Mouse (Mus musculus) hindbrain, embryonic 16.5 days (tissue): ENCODE data around the gene Ylpm1. TPM values are rescaled to one million over a fixed set of nuclear protein-coding genes. Genes with fewer than 3 reads are reported as not detected.

Source experiments
- ATAC-seq: fragments of 200-750 bp; cut with Nextera tagmentation; 2 replicates; pipeline ENCODE4 v1.8.0; 2017; ENCODE audit warnings: moderate TSS enrichment, moderate library complexity
- H3K27ac ChIP-seq: fragments of 300-500 bp; sonication (generic); 2 replicates; pipeline ENCODE4 v1.5.1; 2014; ENCODE audit warnings: low read depth, mild to moderate bottlenecking, control low read depth, low read length, moderate library complexity
- H3K27me3 ChIP-seq: fragments of 300-500 bp; sonication (generic); replicated peaks from 2 replicates; pipeline ENCODE4 v1.6.1; 2014; ENCODE audit warnings: low read length; ENCODE audit not compliant: control insufficient read depth, insufficient read depth
- H3K36me3 ChIP-seq: fragments of 300-500 bp; sonication (generic); 2 replicates; pipeline ENCODE4 v1.6.1; 2014; ENCODE audit warnings: mild to moderate bottlenecking, low read length, moderate library complexity, mixed read lengths; ENCODE audit not compliant: control insufficient read depth, insufficient read depth
- H3K4me1 ChIP-seq: fragments of 300-500 bp; sonication (generic); 2 replicates; pipeline ENCODE4 v1.6.1; 2014; ENCODE audit warnings: low read depth, low read length; ENCODE audit not compliant: control insufficient read depth, insufficient read depth
- H3K4me2 ChIP-seq: fragments of 300-500 bp; sonication (generic); 2 replicates; pipeline ENCODE4 v1.6.1; 2014; ENCODE audit warnings: mild to moderate bottlenecking, low read length, control low read depth, moderate library complexity
- H3K4me3 ChIP-seq: fragments of 300-500 bp; sonication (generic); 2 replicates; pipeline ENCODE4 v1.5.1; 2014; ENCODE audit warnings: mild to moderate bottlenecking, low read length, control low read depth, moderate library complexity
- H3K9ac ChIP-seq: fragments of 300-500 bp; sonication (generic); 2 replicates; pipeline ENCODE4 v1.6.1; 2014; ENCODE audit warnings: low read depth, mild to moderate bottlenecking, control low read depth, low read length, moderate library complexity
- H3K9me3 ChIP-seq: fragments of 300-500 bp; sonication (generic); 2 replicates; pipeline ENCODE4 v1.6.1; 2014; ENCODE audit warnings: mild to moderate bottlenecking, low read length, moderate library complexity; ENCODE audit not compliant: control insufficient read depth
- WGBS: fragments of 180-500 bp; shearing (Covaris S2); extraction: QIAGEN DNeasy Blood & Tissue Kit; methylation state at CpG from one replicate; pipeline ENCODE4 v1.1.7; 2014; 5-methylcytosine and 5-hydroxymethylcytosine counted together
- polyA plus RNA-seq: library from polyadenylated mRNA; unstranded; fragments of >200 nt; fragmentation: Nextera tagmentation; extraction: Ambion mirVana; gene quantifications from 2 replicates; pipeline ENCODE4 v1.2.1, GENCODE M21; 2015

The Ylpm1 gene
- polyA plus RNA-seq, 1 experiment from 2014 or later = 28.7 TPM

DNA sequence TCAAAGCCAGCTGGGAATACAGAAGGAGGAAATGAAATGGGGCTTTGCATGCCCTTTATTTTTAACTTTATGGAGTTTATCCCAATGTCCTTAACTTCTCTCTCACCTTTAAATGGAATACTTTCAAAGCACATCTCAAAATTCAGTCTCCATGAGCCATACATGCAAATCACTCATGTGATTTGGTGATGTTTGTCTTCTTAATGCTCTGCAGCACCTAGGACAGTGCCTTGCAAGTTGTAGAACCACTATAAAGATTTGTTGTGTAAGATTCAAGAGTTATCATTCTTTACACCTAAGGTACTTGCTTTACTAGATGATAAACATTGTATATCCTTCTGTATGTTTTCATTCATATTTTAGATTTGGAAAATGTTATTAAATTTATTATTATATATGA, 2.9 kb downstream of the Ylpm1 start:
- Histone ChIP-seq H3K36me3 (peaks cover 2% of the 10 kb centered on the region; the same call in 1 of the 2 replicates), H3K27me3 (no peaks in the 10 kb centered on the region), H3K9ac (no peak overlapping the region), H3K4me3 (peak overlapping the region; percentile 88), H3K4me1 (peaks cover 19% of the 10 kb centered on the region), H3K4me2 (peak overlapping the region; percentile 92), H3K27ac (no peak overlapping the region), H3K9me3 (no peaks in the 10 kb centered on the region)
- ATAC-seq = no peak

- Histone ChIP-seq H3K4me2 (no peak overlapping the region), H3K4me1 (no peaks in the 10 kb centered on the region), H3K27ac (no peak overlapping the region), H3K9me3 (no peaks in the 10 kb centered on the region), H3K27me3 (no peaks in the 10 kb centered on the region), H3K4me3 (no peak overlapping the region), H3K36me3 (peaks cover 2% of the 10 kb centered on the region; the same call in 1 of the 2 replicates), H3K9ac (no peak overlapping the region)
- no peak for ATAC-seq
- WGBS = 86% methylated on average over 1 of the region's 1 CpGs
Observed at GRCm38 (mm10) chr12:85006206-85006605, 10.1 kb downstream of the Ylpm1 start.

- H3K27ac ChIP-seq = no peak overlapping the region
- no peak overlapping the region for H3K9ac ChIP-seq
- no peaks in the 10 kb centered on the region for H3K9me3 ChIP-seq
- H3K36me3 ChIP-seq = peaks cover 4% of the 10 kb centered on the region; the same call in 1 of the 2 replicates
- no peak for ATAC-seq
- H3K4me2 ChIP-seq = no peak overlapping the region
- no peaks in the 10 kb centered on the region for H3K4me1 ChIP-seq
- no peak overlapping the region for H3K4me3 ChIP-seq
- H3K27me3 ChIP-seq = no peaks in the 10 kb centered on the region
Observed at GRCm38 (mm10) chr12:85007021-85007420, 10.9 kb downstream of the Ylpm1 start.

- Histone ChIP-seq H3K4me1 (no peaks in the 10 kb centered on the region), H3K9ac (no peak overlapping the region), H3K27me3 (no peaks in the 10 kb centered on the region), H3K9me3 (no peaks in the 10 kb centered on the region), H3K27ac (no peak overlapping the region), H3K4me2 (no peak overlapping the region), H3K4me3 (no peak overlapping the region), H3K36me3 (peaks cover 14% of the 10 kb centered on the region)
- WGBS = 85% methylated on average over 1 of the region's 1 CpGs
- ATAC-seq = no peak
Observed at GRCm38 (mm10) chr12:85009776-85010175, 13.7 kb downstream of the Ylpm1 start.

- WGBS = 92% methylated on average over 2 of the region's 2 CpGs
Observed at GRCm38 (mm10) chr12:85010541-85010940, 14.4 kb downstream of the Ylpm1 start.

DNA sequence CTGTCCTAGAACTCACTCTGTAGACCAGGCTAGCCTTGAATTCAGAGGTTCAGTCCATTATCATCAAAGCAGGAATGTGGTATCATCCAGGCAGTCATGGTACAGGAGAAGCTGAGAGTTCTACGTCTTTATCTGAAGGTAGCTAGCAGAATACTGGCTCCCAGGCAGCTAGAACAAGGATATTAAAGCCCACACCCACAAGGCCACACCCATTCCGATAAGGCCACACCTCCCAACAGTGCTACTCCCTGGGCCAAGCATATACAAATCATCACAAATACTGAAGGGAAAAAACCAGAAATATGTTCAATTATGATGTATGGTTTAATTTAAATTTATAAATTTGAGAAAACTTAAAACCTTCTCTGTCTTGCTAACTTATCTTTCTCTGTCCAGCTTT, 16.1 kb downstream of the Ylpm1 start:
- no peak for ATAC-seq
- Histone ChIP-seq H3K4me1 (no peaks in the 10 kb centered on the region), H3K27ac (no peak overlapping the region), H3K27me3 (no peaks in the 10 kb centered on the region), H3K9ac (no peak overlapping the region), H3K4me2 (no peak overlapping the region), H3K4me3 (no peak overlapping the region), H3K36me3 (peaks cover 25% of the 10 kb centered on the region), H3K9me3 (no peaks in the 10 kb centered on the region)
- 91% methylated on average over 2 of the region's 2 CpGs for WGBS

More at GRCm38 (mm10) chr12:85010541-85010940, 14.4 kb downstream of the Ylpm1 start:
- H3K4me2 ChIP-seq = no peak overlapping the region
- H3K9me3 ChIP-seq = no peaks in the 10 kb centered on the region
- no peak overlapping the region for H3K9ac ChIP-seq
- H3K27ac ChIP-seq = no peak overlapping the region
- no peaks in the 10 kb centered on the region for H3K4me1 ChIP-seq
- no peak for ATAC-seq
- H3K4me3 ChIP-seq = no peak overlapping the region
- no peaks in the 10 kb centered on the region for H3K27me3 ChIP-seq
- H3K36me3 ChIP-seq = peaks cover 20% of the 10 kb centered on the region

DNA sequence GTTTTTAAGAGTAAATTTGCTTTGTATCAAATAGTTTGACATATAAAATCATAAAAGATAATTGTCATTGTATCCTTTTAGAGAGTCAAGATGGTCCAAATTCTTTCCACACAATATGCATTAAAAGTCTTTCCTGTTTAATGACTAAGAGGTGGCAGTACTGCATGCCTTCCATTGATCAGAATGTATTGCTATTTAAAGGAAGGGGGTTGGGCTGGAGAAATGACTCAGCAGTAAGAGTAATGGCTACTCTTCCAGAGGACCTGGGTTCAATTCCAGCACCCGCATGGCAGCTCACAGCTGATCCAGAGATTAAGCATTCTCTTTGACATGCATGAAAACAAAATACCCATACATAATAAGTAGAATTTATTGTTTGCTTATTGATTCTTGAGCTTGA, 25.9 kb downstream of the Ylpm1 start:
- no peaks in the 10 kb centered on the region for H3K9me3 ChIP-seq
- no peak overlapping the region for H3K4me3 ChIP-seq
- H3K9ac ChIP-seq = no peak overlapping the region
- H3K4me2 ChIP-seq = no peak overlapping the region
- no peaks in the 10 kb centered on the region for H3K4me1 ChIP-seq
- H3K36me3 ChIP-seq = no peaks in the 10 kb centered on the region
- WGBS = 89% methylated on average over 1 of the region's 1 CpGs
- ATAC-seq = no peak
- H3K27me3 ChIP-seq = no peaks in the 10 kb centered on the region
- H3K27ac ChIP-seq = no peak overlapping the region

DNA sequence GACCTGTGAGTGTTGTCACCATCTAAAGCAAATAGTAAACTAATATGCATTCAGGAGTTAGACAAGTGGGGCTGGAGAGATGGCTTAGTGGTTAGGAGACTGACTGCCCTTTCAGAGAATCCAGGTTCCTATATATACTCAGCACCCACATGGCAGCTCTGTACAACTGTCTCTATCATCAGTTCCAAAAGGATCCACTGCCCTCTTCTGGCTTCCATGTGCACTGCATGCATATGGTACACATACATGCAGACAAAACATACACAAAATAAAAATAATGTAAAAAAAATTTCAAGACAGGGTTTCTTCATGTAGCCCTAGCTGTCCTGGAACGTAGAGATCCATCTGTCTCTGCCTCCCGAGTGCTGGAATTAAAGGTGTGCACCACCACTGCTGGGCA, 36.6 kb downstream of the Ylpm1 start:
- Histone ChIP-seq H3K9me3 (no peaks in the 10 kb centered on the region), H3K27me3 (no peaks in the 10 kb centered on the region), H3K4me1 (no peaks in the 10 kb centered on the region), H3K9ac (no peak overlapping the region), H3K27ac (no peak overlapping the region), H3K4me3 (no peak overlapping the region), H3K36me3 (peaks cover 24% of the 10 kb centered on the region), H3K4me2 (no peak overlapping the region)
- no peak for ATAC-seq
- WGBS = 99% methylated on average over 2 of the region's 2 CpGs

- WGBS = 46% methylated on average over 6 of the region's 6 CpGs
- no peaks in the 10 kb centered on the region for H3K9me3 ChIP-seq
- H3K27ac ChIP-seq = no peak overlapping the region
- no peak overlapping the region for H3K9ac ChIP-seq
- H3K27me3 ChIP-seq = no peaks in the 10 kb centered on the region
- no peak for ATAC-seq
- H3K4me2 ChIP-seq = no peak overlapping the region
- H3K4me3 ChIP-seq = no peak overlapping the region
- H3K36me3 ChIP-seq = peaks cover 24% of the 10 kb centered on the region
- H3K4me1 ChIP-seq = no peaks in the 10 kb centered on the region
Observed at GRCm38 (mm10) chr12:85051218-85051617, 55.1 kb downstream of the Ylpm1 start.

GRCm38 (mm10) chr12:85071043-85071442, 74.9 kb downstream of the Ylpm1 start:
- Histone ChIP-seq H3K27me3 (no peaks in the 10 kb centered on the region), H3K36me3 (peaks cover 20% of the 10 kb centered on the region; the same call in 1 of the 2 replicates), H3K4me3 (no peak overlapping the region), H3K27ac (no peak overlapping the region), H3K4me1 (no peaks in the 10 kb centered on the region), H3K9me3 (no peaks in the 10 kb centered on the region), H3K4me2 (no peak overlapping the region), H3K9ac (no peak overlapping the region)
- ATAC-seq = no peak
